Mouse (Mus musculus) lung, embryonic 16.5 days (tissue): ENCODE results near the gene Eif2b3. TPM values are rescaled to one million over a fixed set of nuclear protein-coding genes. Genes with fewer than 3 reads are reported as not detected.

Source experiments
- polyA plus RNA-seq: library from polyadenylated mRNA; unstranded; fragments of >200 nt; fragmentation: Nextera tagmentation; extraction: Ambion mirVana; gene quantifications from 2 replicates; pipeline ENCODE4 v1.2.1, GENCODE M21; 2015

The Eif2b3 gene
- polyA plus RNA-seq, 1 experiment from 2014 or later: 29.7 TPM

Other genes starting within 250 kb of the Eif2b3 start
- gene Toe1, start 211.8 kb upstream of the Eif2b3 start, polyA plus RNA-seq: 35.2 and 36.5 TPM in 2 replicates
- 17.0 and 17.7 TPM in 2 replicates for gene Mutyh, start 211.7 kb upstream of the Eif2b3 start, polyA plus RNA-seq
- gene Hpdl, start 197.7 kb upstream of the Eif2b3 start, polyA plus RNA-seq: 0.40 and 0.49 TPM in 2 replicates
- 0.40 and 0.70 TPM in 2 replicates for gene Zswim5, start 142.0 kb upstream of the Eif2b3 start, polyA plus RNA-seq
- gene Urod, start 25.0 kb upstream of the Eif2b3 start, polyA plus RNA-seq: 102 and 107 TPM in 2 replicates
- 8.0 and 9.0 TPM in 2 replicates for gene Hectd3, start 24.1 kb upstream of the Eif2b3 start, polyA plus RNA-seq
- gene Ptch2, start 76.7 kb downstream of the Eif2b3 start, polyA plus RNA-seq: 5.3 and 5.7 TPM in 2 replicates
- gene Btbd19, start 106.3 kb downstream of the Eif2b3 start, polyA plus RNA-seq: 4.5 and 4.9 TPM in 2 replicates
- gene Tctex1d4, start 107.4 kb downstream of the Eif2b3 start, polyA plus RNA-seq: 3.6 and 5.1 TPM in 2 replicates
- gene Plk3, start 114.6 kb downstream of the Eif2b3 start, polyA plus RNA-seq: 3.0 and 3.2 TPM in 2 replicates
- gene Rps8, start 136.8 kb downstream of the Eif2b3 start, polyA plus RNA-seq: 858 and 904 TPM in 2 replicates
- gene Kif2c, start 163.2 kb downstream of the Eif2b3 start, polyA plus RNA-seq: 70.7 and 77.6 TPM in 2 replicates
- gene Tmem53, start 232.5 kb downstream of the Eif2b3 start, polyA plus RNA-seq: 19.9 and 25.3 TPM in 2 replicates
- gene Armh1, start 232.7 kb downstream of the Eif2b3 start, polyA plus RNA-seq: 2.0 and 3.6 TPM in 2 replicates